Mouse (Mus musculus) cerebellum, postnatal 14 days (tissue): ENCODE measurements around the gene G430095P16Rik.

Experiments used
- DNase-seq, 2 experiments: peaks; one replicate each; pipeline ENCODE4 v3.0.0; 2021; ENCODE audit warnings: mixed read lengths in 2 of 2

Gene G430095P16Rik

DNA sequence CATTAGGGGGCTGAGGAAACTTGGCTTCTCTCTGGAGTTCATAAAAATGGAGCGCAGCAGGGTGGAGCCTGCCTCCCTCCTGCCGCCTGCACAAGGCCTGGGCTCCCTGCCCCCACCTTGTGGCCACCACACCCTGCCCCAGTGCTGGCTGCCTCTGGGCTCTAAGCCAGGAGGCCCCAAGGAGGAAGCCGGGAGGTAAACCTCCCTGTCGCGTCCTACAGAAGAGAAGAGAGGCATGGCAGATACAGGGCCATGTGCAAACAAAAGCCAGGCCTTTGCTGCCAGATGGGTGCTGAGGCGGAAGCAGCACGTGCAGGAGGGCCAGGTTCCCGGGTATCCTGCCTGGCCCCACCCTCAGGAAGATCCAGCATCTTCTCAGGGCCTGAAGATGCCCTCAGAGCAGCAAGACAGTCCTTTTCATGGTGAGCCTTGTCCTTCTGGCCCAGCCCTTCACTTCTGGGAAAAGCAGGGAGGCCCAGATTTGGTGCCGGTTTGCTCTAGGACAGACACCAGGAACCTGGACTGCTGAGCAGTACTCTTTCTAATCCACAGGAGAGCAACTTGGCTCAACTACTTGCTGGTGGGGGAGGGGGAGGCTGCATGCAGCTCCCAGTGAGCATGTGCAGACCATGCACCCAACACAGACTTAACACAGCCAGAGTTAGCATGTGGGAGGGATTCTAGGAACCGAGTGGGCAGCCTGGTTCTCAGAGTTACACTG lies at the start of gene G430095P16Rik:
TSS of gene G430095P16Rik (plus strand) at position 158 of the 721 bp plus-strand sequence.
- peak; percentile 69 to 72 for DNase-seq

DNA sequence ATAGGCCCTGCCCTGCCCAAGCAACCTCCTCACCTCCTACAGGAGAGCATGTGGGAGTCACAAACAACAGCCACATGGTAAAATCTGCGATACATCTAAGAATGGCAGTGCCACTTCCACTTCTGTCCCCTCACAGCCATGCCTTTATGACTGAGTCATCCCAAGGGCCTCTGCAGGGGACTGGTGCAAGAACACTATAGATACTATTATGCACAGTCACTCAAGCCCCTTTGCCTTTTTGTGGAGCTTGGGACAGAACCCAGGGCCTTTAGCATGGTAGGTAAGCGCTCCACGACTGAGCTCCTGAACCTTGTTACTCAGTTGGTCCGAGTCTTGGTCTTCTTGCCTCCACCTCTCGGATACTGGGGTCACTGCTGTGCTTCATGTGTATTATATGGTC lies 45.5 kb upstream of the G430095P16Rik start:
- no peak for DNase-seq

DNA sequence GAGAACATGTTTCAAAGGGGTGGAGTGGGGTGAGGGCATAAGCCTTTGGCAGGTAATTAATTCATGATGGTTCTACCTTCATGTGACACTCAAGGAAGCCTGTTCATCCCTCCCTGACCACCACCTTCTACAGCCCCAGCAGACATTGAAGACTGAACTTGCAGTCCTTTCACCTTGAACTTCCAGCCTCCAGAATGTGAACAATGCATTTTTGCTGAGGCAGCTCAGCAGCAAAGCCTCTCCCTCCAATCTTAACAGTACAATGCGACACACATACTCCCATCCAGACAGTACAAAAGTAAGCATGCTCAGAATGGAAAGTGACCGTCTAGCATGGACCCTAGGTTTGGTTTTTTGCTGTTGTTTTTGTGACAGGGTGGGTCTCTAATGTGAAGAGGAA lies 41.3 kb upstream of the G430095P16Rik start:
- DNase-seq, result no peak

DNA sequence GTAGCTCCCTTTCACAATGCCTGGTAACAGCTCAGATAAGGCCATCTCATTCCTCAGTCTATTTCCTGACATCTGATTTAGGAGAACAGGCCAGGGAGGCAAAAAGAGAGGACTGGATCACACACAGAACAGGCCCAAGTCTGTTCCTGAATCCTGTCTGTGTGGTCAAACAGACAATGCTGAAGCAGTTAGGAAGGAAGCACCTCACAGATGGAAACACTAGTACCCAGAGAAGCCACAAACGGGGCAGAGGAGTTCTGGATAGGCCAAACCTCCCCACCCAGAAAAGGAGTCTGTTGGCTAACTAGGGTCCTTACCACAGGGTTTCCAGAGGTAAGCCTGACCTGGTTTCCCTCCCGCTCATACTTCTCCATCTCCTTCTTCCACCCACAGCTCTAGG lies 40.5 kb upstream of the G430095P16Rik start:
- no peak for DNase-seq

DNA sequence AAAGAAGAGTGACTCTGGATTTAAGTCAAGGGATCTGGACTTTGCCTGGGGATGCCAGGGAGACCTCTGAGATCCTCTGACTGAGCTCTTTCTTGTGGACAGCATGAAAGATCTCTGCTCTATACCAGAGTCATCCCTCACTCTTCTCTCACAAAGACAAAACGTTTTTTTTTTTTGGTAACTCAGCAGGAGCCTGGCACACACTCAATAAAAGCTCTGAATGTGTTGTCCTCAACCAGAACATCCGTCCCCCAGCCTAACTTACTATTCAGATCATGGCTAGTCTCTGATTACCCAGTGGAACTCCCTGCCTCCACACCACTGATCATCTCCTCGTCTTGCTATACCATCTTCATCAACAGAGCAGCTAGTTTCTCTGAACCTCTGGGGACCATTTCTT lies 38.3 kb upstream of the G430095P16Rik start:
- DNase-seq, result peak in 1 of 2 experiments; percentile 49

DNA sequence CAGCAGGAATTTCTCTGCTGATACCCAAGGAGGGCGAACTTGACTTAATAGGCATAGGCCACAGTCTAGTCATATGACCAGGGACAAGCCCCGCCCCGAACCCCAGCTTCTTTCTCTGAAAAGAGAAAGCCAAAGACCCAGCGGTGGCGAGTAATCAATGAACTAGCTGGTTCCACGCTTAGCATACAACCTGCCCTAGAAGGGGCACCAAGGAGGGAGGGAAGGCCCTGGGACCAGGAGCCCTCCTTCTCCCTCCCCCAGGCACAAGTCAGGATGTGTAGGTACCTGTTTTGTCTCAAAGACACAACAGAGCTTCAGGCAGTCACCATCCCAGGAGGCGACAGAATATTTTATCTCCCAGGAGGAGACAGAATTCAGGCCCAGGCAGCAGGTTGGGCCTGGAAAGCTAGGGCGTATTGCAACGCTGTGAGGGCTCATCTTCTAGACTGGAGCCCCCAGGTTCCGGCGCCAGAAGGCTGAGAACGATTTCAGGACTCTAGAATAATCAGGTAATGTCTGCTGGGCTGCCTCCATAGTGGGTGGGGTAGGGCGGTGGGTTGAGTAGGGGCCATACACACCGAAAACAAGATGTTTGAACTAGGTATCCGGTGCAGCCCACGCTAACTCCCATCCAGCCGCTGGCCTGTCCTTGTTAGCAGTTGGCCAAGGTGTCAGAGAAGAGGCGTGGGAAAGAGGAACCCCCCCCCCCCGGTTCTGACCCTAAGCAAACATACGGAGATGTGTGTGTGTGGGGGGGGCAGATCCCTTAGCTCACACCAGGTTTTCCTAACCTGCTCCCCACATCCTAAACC lies 36.4 kb upstream of the G430095P16Rik start, which contains the start of gene Trmt1:
TSS of gene Trmt1 (plus strand) at position 117 of the 812 bp plus-strand sequence.
- peak in 1 of 2 experiments; percentile 51 for DNase-seq

DNA sequence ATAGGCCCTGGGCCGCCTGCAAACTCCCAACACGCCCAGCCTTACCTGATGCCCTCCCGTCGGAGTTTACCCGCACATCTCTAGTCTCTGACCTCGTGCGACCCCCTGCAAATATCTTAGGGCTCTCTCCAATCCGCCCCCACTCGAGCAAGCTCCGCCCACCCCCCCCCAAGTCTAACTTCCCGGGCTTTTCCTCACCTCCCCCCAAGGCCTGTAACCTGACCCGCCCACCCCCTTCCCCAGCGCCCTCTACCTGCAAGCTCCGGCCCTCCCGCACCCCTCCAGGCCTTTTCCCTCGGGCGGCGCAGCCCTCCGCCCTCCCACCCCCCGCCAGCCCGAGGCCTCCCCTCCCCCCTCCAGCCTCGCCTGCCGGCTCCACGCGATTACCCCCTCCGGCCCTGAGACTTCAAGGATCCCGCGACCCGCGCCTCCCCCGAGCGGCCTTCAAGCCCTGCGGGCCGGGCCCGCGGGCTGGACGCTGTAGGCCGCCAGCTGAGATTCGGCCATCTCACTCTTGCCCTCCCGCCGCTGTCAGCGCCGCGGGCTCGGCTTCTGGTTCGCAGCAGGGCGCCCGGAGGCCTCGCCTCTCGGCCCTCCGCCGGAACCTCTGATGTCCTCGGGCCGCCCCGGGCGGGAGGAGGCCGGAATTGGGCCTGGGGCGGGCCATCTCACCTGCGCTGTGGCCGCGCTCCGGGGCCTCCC lies 35.7 kb upstream of the G430095P16Rik start:
- peak in 1 of 2 experiments; percentile 58 for DNase-seq

DNA sequence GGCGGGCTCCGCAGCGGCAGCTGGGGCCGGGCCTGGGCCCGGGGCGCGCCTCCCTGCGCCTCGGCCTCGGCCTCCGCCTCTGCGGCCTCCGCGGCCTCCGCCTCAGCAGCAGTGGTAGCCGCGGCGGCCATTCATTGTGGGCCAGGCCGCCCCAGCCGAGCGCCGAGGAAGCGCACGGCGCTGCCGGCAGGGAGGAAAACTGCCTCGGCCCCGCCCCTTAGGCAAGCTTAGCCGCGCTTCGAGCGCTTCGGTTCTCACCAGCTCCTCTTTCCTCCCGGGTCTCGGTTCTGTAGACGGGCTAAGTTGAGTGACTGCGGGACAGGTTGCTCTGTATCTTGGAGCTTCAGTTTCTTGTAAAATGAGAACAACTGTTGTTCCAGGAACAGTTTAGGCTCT lies 35.1 kb upstream of the G430095P16Rik start, which contains the start of gene Nacc1:
TSS of gene Nacc1 (minus strand) at position 158 of the 396 bp plus-strand sequence.
- peak; percentile 91 to 92 for DNase-seq

DNA sequence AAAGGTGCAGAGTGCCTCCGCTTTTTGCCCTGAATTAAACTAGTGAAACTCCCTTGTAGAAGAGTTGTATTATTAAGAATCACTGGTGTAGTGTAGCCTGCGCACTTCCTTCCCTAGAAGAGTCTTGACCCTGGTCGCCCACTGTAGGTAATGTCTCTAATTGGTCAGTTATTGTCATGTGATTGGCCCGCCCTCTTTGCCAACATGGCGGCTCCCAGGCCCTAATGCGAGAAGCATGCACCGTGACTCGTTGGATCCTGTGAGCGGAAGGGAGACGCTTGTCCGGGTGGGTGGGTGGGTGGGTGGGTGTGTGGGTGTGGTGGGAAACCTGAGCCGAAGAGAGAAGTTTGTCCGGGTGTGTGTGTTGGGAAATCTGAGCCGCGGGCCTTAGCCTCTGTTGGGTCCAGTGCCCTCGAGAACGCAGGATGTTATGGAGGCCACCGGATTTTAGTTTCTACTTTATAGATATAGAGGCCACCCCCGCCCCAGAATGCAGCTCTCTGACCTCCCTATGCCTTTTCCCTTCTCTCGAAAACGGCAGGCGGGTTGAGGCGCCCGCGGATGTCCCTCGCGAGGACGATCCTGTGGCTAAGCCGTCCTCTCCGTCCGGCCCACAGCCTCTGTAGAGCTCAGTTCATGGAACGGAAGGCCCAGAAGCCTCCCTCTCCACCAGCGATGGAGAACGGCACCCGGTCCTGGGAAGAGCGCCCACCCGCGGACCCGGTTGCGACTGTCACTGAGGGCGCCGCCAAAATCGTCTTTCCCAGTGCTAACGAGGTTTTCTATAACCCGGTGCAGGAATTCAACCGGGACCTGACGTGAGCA lies 33.5 kb upstream of the G430095P16Rik start:
- peak; percentile 91 to 93 for DNase-seq

DNA sequence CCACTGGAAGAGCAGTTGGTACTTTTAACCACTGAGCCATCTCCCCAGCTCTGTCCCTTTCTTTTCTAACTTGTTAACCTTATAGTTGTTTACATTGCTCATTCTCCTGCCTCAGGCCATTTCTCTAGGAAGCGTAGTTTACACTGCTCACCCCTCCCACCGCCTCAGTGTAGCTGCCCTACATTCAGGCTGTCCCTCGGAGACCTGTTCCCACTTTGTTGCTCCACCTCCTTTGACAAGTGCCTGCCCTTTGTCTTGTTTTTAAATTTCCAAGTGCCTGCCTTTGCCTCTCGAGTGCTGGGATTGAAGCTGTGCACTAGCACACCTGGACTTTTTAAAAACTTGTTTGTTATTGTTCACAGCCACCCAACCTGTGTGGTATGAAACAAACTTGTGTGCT lies 29.5 kb upstream of the G430095P16Rik start:
- no peak for DNase-seq

DNA sequence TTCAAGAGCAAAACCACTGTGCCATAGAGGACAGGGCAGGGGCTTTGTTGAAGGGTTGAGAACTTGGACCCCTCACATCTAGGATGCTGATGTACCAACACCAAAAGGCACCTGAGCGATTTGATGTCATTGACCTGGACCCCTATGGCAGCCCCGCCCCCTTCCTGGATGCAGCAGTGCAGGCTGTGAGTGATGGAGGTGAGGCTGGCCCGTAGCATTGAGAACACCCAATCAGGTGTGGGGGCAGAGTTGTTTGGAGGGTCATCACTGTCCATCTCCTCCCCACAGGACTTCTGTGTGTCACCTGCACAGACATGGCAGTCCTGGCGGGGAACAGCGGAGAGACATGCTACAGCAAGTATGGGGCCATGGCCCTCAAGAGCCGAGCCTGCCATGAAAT lies 27.7 kb upstream of the G430095P16Rik start:
- DNase-seq, result no peak

DNA sequence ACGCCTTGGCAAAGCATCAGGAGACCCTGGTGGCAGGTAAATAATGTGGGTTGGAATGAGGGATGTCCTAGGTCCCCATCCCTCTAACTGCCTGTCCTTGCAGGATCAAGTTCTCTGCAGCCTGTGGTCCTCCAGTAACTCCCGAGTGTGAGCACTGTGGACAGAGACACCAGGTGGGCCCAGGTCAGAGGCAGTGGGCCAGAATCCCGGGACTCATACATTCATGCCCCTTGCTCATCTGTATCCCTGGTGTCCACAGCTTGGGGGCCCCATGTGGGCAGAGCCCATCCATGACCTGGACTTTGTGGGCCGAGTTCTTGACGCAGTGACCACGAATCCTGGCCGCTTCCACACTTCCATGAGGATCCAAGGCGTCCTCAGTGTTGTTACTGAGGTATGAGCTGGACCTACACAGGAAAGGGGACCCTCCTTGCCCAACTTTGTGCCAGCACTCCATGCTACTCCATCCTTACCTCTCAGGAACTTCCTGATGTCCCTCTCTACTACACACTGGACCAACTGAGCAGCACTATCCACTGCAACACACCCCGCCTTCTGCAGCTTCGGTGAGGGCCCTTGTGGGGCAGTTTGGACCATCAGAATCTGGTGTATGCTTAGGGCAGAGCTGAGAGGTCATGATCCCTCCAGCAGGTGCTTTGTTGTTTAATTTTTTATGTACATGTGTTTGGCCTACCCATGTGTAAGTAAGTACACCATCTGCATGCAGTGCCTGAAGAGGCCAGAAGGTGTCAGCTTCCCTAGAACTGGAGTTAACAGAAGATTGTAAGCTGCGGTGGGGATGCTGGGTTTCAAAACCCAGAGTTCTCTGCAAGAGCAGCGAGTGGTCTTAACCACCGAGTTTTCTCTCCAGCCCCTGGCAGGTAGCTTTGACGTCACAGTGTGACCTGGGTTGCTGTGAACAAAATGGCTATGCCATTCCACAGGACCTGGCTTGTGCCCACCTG lies 25.4 kb upstream of the G430095P16Rik start:
- DNase-seq, result peak; percentile 74 to 85

DNA sequence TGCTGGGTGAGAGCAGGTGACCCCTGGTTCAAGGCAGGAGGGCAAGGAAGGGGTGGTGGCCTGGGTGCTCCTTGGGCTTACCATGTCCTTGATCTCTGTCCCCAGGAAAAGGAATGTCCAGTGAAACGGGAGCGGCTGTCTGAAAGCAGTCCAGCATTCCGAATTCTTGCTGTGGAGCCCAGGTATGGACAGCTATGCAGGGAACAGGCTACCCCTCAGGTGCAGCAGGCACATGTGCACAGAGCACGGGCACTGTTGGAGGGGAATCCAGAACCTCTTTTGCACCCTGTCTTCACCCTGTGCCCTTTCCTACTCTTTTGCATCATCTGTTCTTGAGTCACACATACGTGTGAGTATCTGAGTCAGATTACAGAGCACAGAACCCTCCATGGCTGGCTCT lies 24.5 kb upstream of the G430095P16Rik start:
- DNase-seq, result peak in 1 of 2 experiments; percentile 14

DNA sequence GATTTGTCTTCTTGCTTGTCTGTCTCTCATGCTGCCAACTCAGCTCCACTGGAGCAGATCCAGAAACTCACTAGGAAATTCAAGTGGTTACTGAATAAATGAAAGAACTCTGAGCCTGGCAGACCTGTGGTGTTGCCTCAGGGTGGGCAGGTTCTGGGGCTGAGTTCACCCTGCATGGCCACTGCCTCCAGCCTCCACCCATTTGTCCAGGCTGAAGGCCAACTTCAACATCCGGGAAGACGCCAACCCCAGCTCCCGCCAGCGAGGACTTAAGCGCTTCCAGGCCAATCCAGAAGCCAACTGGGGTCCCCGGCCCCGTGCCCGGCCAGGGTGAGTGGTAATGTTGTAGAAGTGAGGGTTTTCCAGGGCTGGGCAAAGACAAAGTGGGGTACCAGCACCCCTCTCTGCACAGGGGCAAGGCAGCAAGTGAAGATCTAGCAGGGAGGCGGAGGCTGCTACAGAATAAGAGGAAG lies 23.8 kb upstream of the G430095P16Rik start:
- DNase-seq, result peak; percentile 69 to 73

DNA sequence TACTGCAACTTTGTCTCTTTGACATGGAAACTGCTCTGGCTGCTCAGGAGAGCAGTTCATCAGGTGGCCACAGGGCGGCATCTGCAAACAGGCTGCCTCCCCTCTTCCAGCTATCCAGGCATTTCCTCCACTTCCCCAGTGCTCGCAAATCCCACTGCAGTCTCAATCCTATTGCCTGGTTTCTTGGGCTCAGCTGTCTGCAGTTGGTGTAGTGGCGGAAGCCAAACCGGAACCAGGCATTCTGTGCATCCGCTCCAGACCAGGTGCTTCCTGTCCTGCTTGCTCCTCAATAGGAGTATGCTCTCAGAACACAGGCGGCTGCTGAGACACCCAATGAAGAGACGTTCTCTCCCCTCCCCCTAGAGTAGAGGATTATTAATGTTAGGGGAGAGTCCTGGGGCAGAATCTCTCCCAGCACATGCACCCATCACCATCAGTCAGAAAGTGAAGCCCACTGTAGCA lies 22.9 kb upstream of the G430095P16Rik start:
- DNase-seq, result peak; percentile 81 to 82

DNA sequence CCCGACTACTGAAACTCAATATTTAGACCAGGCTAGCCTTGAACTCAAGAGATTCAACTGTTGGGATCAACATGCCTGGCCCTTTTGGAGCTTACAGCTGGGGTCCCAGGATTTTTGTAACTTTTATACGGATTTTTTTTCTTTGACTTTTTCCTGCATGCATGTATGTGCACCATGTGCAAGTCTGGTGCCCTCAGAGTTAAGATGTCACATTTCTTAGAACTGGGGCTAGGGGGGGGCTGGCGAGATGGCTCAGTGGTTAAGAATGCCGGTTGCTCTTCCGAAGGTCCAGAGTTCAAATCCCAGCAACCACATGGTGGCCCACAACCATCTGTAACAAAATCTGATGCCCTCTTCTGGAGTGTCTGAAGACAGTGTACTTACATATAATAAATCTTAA lies 22.3 kb upstream of the G430095P16Rik start:
- no peak for DNase-seq

DNA sequence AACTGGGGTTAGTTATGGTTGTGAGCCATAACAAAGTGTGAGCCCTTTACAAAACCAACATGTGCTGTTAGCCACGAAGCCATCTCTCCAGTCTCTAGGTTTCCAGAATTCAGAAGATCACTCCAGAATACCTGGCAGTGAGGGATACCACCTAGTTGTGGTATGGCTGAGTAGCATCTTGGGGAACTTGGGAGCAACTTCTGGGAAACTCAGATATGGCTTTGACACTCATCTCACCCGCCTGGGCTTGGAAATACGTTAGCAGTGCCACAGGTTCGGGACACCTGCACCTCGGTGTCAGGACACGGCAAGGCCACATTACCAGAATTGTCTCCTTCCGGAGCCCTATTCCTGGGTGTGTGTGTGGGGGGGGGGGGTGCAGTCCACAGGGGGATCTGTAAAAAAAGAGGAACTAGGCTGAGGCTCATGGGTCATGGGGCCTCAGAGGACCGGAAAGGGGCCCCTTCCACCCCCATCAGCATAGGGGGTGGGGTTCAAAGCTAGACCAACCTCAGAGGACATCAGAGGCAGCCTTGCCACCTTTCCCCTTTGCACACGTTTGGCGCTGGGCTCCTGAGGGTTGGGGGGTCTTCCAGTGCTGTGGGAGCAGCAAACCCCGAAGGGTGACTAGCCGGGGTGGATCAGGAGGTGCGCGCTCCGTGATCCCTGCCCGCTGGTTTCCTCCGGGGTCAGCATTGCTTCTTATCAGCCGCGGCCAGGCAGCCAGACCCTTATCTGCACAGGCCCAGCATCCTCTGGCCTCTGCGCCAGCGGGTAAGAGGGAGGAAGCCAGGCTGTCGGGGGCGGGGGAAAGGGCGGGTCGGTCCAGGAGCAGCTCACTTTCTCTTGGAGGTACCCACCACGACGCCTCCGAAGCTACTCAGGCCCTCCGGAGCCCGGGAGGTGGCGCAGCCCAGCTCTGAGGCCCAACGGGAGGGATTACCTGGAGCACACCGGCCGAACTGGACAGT lies 21.6 kb upstream of the G430095P16Rik start, which contains the start of gene Lyl1:
TSS of gene Lyl1 (plus strand) at position 517 of the 971 bp plus-strand sequence.
- DNase-seq, result peak; percentile 21 to 37

DNA sequence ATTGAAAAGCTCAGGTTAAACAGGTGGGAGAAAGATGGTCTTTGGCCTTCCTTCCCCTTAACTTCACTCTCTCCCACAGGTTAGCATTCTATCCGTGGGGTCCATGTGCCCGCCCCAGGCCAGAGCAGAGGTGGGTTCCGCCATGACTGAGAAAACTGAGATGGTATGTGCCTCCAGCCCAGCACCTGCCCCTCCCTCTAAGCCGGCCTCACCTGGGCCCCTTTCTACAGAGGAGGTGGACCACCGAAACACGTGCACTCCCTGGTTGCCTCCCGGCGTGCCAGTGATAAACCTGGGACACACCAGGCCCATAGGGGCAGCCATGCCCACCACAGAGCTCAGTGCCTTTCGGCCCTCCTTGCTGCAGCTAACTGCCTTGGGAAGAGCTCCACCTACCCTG lies 20.2 kb upstream of the G430095P16Rik start:
- peak in 1 of 2 experiments; percentile 11 for DNase-seq

DNA sequence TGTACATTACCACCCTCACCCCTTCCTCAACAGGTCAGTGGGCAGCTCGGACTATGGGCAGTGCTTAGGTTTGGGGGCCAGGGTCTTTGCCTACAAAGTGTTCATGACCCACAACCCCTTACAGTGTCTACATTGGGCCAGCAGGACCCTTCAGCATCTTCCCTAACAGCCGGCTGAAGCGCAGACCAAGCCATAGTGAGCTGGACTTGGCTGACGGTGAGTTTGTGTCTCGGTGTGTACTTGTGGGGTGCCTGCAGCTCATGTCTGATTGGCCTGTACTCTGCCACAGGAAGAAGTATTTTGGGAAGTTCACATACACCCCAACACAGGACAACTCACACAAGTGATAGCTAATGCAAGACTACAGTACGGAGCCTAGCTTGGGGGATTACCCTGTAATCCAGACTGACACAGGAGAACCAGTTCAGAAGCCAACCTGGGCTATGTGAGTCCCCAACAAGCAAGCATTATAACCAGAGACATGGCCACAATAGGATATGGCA lies 19.8 kb upstream of the G430095P16Rik start:
- peak in 1 of 2 experiments; percentile 16 for DNase-seq
